Mouse (Mus musculus) stomach, embryonic 16.5 days (tissue): ENCODE data around the gene Gfra1. TPM values are rescaled to one million over a fixed set of nuclear protein-coding genes. Genes with fewer than 3 reads are reported as not detected.

Experiments
- ATAC-seq: fragments of 200-750 bp; cut with Nextera tagmentation; 2 replicates; pipeline ENCODE4 v1.8.0; 2017; ENCODE audit warnings: moderate number of reproducible peaks, moderate TSS enrichment; ENCODE audit not compliant: insufficient read depth, low FRiP score
- H3K27ac ChIP-seq: fragments of 300-500 bp; sonication (generic); 2 replicates; pipeline ENCODE4 v1.5.1; 2014; ENCODE audit warnings: low read length
- H3K27me3 ChIP-seq: fragments of 300-500 bp; sonication (generic); 2 replicates; pipeline ENCODE4 v1.6.1; 2014; ENCODE audit warnings: low read length, control low read depth, mixed read lengths; ENCODE audit not compliant: control insufficient read depth, insufficient read depth
- H3K36me3 ChIP-seq: fragments of 300-500 bp; sonication (generic); 2 replicates; pipeline ENCODE4 v1.6.1; 2014; ENCODE audit warnings: low read length; ENCODE audit not compliant: control insufficient read depth, insufficient read depth
- H3K4me1 ChIP-seq: fragments of 300-500 bp; sonication (generic); 2 replicates; pipeline ENCODE4 v1.6.1; 2014; ENCODE audit warnings: low read length, control low read depth, mixed read lengths; ENCODE audit not compliant: control insufficient read depth, insufficient read depth
- H3K4me2 ChIP-seq: fragments of 300-500 bp; sonication (generic); 2 replicates; pipeline ENCODE4 v1.6.1; 2014; ENCODE audit warnings: low read depth, low read length, mixed read lengths
- H3K4me3 ChIP-seq: fragments of 300-500 bp; sonication (generic); replicated peaks from 2 replicates; pipeline ENCODE4 v1.5.1; 2014; ENCODE audit warnings: mild to moderate bottlenecking, low read length
- H3K9ac ChIP-seq: fragments of 300-500 bp; sonication (generic); 2 replicates; pipeline ENCODE4 v1.6.1; 2014; ENCODE audit warnings: low read length
- H3K9me3 ChIP-seq: fragments of 300-500 bp; sonication (generic); replicated peaks from 2 replicates; pipeline ENCODE4 v1.6.1; 2016; ENCODE audit warnings: low read length, control low read depth; ENCODE audit not compliant: control insufficient read depth
- WGBS: fragments of 180-500 bp; shearing (Covaris S2); extraction: QIAGEN DNeasy Blood & Tissue Kit; methylation state at CpG from one replicate; pipeline ENCODE4 v1.1.7; 2014; 5-methylcytosine and 5-hydroxymethylcytosine counted together
- polyA plus RNA-seq: library from polyadenylated mRNA; unstranded; fragments of >200 nt; fragmentation: Nextera tagmentation; extraction: Ambion mirVana; gene quantifications from 2 replicates; pipeline ENCODE4 v1.2.1, GENCODE M21; 2015

Gfra1 gene
- polyA plus RNA-seq, 1 experiment from 2014 or later, result 31.1 TPM

DNA sequence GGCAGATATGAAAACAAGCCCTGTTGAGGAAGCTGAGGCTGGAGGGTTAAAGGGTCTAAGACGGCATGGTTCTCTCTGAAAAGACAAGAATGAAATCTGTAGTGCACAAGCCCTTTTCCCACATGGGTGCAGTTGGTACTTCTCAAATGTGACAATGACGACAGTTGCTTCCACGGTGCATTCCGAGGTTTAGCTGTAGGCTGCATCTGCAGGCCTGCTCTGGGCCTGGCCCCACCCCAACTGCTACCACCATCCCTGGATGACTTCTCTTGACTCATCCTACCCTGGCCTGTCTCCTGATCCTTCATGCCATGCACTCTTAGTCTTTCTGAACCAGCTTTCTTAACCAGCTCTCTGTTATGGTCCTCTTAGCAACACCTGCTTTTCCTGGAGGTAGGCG lies 22.9 kb downstream of the Gfra1 start:
- Histone ChIP-seq H3K9ac (no peak overlapping the region), H3K4me1 (peaks cover 14% of the 10 kb centered on the region), H3K4me3 (no peak overlapping the region), H3K27ac (no peak overlapping the region), H3K36me3 (no peaks in the 10 kb centered on the region), H3K4me2 (no peak overlapping the region), H3K9me3 (no peaks in the 10 kb centered on the region), H3K27me3 (no peaks in the 10 kb centered on the region)
- WGBS, result 74% methylated on average over 5 of the region's 5 CpGs
- ATAC-seq, result no peak

DNA sequence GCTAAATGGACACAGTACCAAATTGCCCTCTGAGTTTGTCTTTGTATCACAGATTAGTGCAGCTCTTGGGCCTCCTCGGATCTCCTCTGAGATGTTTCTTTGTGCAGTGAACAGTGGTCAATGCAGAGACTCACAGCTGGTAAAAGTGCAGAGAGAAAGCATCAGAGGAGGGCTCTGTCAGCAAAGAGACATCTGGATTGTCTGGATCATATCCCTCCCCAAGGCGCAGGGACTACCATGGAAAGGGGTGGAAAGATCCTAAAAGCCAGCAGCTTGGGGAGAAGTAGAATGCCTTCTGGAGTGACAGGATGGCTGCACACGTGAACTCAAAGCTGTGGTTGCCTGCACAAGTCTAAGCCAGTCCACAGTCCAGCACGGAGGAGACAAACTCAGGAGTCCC lies 27.2 kb downstream of the Gfra1 start:
- H3K27ac ChIP-seq, result no peak overlapping the region
- no peaks in the 10 kb centered on the region for H3K36me3 ChIP-seq
- ATAC-seq, result no peak
- no peak overlapping the region for H3K4me2 ChIP-seq
- no peaks in the 10 kb centered on the region for H3K4me1 ChIP-seq
- H3K27me3 ChIP-seq, result no peaks in the 10 kb centered on the region
- no peaks in the 10 kb centered on the region for H3K9me3 ChIP-seq
- H3K9ac ChIP-seq, result no peak overlapping the region
- no peak overlapping the region for H3K4me3 ChIP-seq
- WGBS, result 81% methylated on average over 4 of the region's 4 CpGs

DNA sequence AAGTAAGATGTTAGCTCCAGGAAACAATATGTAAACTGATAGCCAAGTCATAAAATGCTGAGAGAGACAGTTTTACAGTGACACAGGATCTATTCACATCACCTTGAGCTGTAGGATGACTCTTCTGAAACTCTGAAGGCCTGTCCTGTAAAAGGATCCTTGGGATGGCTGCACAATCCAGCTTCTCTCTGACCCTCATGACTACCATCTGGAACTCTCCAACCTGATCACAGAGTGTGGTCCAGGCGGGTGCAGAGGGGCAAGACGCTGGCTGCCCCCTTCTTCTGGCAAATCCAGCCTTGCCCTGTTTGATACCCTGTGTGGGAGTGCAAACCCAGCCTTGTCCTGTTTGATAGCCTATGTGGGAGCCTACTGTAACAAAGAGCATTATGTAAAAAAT lies 28.4 kb downstream of the Gfra1 start:
- Histone ChIP-seq H3K4me3 (no peak overlapping the region), H3K4me2 (no peak overlapping the region), H3K36me3 (no peaks in the 10 kb centered on the region), H3K4me1 (no peaks in the 10 kb centered on the region), H3K9ac (no peak overlapping the region), H3K9me3 (no peaks in the 10 kb centered on the region), H3K27ac (no peak overlapping the region), H3K27me3 (no peaks in the 10 kb centered on the region)
- 91% methylated on average over 2 of the region's 2 CpGs for WGBS
- no peak for ATAC-seq

DNA sequence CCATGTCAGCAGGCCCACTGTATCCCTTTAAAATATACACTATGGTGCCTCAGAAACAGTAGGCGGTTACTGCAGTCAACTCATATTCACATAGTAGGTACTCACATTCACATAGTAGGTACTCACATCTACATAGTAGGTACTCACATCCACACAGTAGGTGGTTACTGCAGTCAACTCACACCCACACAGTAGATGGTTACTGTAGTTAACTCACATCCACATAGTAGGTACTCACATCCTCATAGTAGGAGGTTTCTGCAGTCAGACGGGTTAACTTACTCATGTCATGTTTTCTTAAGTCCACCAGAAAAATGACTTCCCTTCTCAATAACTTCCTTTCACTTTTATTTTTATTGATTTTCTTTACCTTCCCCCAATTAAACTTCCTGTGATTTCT lies 30.8 kb downstream of the Gfra1 start:
- Histone ChIP-seq H3K27me3 (no peaks in the 10 kb centered on the region), H3K4me2 (no peak overlapping the region), H3K27ac (no peak overlapping the region), H3K9me3 (no peaks in the 10 kb centered on the region), H3K4me3 (no peak overlapping the region), H3K9ac (no peak overlapping the region), H3K4me1 (peaks cover 5% of the 10 kb centered on the region), H3K36me3 (no peaks in the 10 kb centered on the region)
- ATAC-seq, result no peak
- WGBS, result 76% methylated on average over 2 of the region's 2 CpGs

DNA sequence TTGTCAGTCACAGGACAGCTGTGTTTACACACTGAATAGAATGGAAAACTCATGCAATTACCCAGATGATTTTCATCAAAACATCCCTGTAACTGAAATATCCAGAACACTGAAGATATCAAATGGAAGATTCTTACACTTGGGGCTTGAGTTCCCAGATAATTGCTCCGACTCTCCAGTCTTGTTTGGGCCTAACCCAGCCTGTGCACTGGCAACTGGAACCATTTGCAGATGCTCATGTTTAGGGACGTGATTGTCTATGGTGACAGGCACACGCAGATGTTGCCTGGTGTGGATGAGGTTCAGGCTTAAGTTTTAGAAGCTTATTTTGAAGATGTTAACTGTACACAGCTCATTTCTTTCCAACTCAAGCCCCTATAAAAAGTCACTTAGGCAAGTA lies 31.5 kb downstream of the Gfra1 start:
- Histone ChIP-seq H3K9ac (no peak overlapping the region), H3K4me3 (no peak overlapping the region), H3K4me1 (peaks cover 13% of the 10 kb centered on the region), H3K27ac (no peak overlapping the region), H3K36me3 (no peaks in the 10 kb centered on the region), H3K9me3 (no peaks in the 10 kb centered on the region), H3K27me3 (no peaks in the 10 kb centered on the region), H3K4me2 (no peak overlapping the region)
- no peak for ATAC-seq
- WGBS, result 65% methylated on average over 3 of the region's 3 CpGs

DNA sequence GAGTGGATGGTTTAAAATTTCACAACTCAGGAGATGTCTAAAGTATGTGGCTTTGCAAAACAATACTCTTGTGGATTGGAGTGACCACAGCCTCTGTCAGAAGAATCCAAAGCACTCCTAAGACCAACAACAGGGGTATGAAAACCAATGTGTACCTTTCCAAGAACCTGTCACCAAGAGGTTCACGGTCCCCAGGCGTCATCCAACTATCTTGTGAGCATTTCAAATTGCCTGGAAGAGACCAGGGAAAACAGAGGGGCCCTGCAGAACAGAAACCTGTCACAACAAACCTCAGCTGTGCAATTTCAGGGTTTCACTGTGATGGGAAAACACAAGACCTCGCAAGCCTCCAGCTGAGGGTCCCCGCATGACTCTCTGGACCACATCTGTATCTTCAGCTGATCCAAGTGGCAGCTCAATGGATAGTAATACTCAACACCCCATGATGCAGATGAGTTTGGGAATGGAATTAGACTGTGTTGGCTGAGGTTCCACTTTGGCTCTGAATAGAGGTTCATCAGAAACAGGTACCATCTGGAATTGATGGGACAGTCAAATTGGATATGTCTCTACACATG lies 32.7 kb downstream of the Gfra1 start:
- WGBS, result 80% methylated on average over 4 of the region's 4 CpGs
- Histone ChIP-seq H3K4me1 (peaks cover 14% of the 10 kb centered on the region), H3K4me3 (no peak overlapping the region), H3K27me3 (no peaks in the 10 kb centered on the region), H3K9ac (no peak overlapping the region), H3K36me3 (no peaks in the 10 kb centered on the region), H3K27ac (no peak overlapping the region), H3K9me3 (no peaks in the 10 kb centered on the region), H3K4me2 (no peak overlapping the region)
- no peak for ATAC-seq

DNA sequence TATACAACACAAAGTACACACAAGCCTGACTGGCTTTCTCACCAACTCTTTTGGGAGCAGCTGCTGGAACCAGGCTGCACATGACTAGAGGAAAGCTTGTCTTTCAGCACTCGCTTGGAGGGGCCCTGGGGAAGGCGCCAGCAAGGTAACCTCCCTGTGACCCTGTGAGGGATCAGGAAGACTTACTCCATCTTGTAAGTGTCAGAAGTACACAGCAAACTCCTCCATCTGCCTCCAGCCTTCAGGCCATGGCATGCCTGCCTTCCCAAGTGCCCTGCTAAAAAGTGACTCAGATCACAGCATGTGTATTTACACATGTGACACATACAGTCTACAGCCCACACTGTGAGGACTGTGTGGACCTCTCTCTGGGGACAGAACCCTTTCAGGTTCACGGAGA lies 36.0 kb downstream of the Gfra1 start:
- H3K9ac ChIP-seq, result no peak overlapping the region; the same call in 1 of the 2 replicates
- 7% methylated on average over 3 of the region's 3 CpGs for WGBS

DNA sequence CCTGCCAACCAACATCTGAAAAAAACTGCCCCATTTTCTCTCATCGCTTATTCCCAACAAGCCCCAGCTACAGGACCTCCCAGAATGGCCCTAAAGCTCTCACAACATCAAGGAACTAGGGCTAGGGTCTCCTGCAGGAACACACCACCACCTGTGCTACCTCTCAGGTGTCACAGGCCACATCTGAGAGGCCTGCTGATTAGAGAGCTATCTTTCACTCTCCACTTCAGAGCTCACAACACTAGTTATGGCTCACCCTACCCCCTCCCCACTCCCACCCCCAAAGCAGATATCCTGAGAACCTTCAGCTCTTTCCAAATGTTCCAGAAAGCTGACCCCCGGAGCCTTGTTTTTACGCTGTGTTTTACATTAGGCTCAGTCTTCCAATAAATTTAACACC lies 36.4 kb downstream of the Gfra1 start:
- Histone ChIP-seq H3K9ac (no peak overlapping the region; the same call in 1 of the 2 replicates), H3K9me3 (no peaks in the 10 kb centered on the region), H3K27ac (peak overlapping the region; percentile 59), H3K27me3 (no peaks in the 10 kb centered on the region), H3K36me3 (no peaks in the 10 kb centered on the region), H3K4me3 (no peak overlapping the region), H3K4me2 (no peak overlapping the region), H3K4me1 (peaks cover 14% of the 10 kb centered on the region)
- WGBS, result 35% methylated on average over 3 of the region's 3 CpGs
- 0 out of 2 replicates have a peak, but pooled peaks have one; percentile 8 for ATAC-seq

More for the DNA sequence above, 36.0 kb downstream of the Gfra1 start:
- H3K4me1 ChIP-seq, result peaks cover 14% of the 10 kb centered on the region
- peak overlapping the region; percentile 59 for H3K27ac ChIP-seq
- no peak overlapping the region for H3K4me3 ChIP-seq
- no peaks in the 10 kb centered on the region for H3K36me3 ChIP-seq
- peak; percentile 87; the same call in 1 of the 2 replicates for ATAC-seq
- H3K27me3 ChIP-seq, result no peaks in the 10 kb centered on the region
- H3K4me2 ChIP-seq, result no peak overlapping the region
- no peaks in the 10 kb centered on the region for H3K9me3 ChIP-seq

DNA sequence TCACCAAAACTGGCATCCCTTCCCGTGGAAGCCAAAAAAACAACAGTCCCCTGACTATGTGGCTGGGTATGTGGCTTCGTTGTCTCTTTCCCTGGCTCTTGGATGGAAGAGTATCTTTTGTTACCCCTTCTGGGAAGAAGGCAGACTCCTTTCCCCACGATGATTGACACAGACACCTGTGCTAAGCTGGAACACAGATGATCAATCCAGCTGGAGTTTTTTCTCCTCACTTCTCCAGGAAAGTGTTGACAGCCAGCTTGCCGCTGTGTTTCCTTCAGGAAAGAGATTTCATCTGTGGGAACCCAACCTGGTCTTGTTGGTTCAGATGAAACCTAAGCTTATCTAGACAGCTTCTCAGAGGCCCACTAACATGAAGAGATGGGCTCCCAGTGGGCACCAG lies 40.5 kb downstream of the Gfra1 start:
- no peak for ATAC-seq
- 80% methylated on average over 4 of the region's 4 CpGs for whole genome bisulfite sequencing

More for the DNA sequence above, 40.5 kb downstream of the Gfra1 start:
- Histone ChIP-seq H3K4me3 (no peak overlapping the region), H3K9me3 (no peaks in the 10 kb centered on the region), H3K27me3 (no peaks in the 10 kb centered on the region), H3K4me2 (no peak overlapping the region), H3K9ac (no peak overlapping the region), H3K27ac (no peak overlapping the region), H3K36me3 (no peaks in the 10 kb centered on the region), H3K4me1 (peaks cover 17% of the 10 kb centered on the region)
